Mouse (Mus musculus): Measurements from ENCODE around the gene Coasy. TPM values are rescaled to one million over a fixed set of nuclear protein-coding genes. Genes with fewer than 3 reads are reported as not detected.

The Coasy gene
- 53.2 and 56.6 TPM in 2 replicates for polyA plus RNA-seq (2012; rRNA removed)

GRCm38 (mm10) chr11:101082208-101083082 is at the start of gene Coasy:
Coasy (plus strand) TSS chr11:101082565.

GRCm38 (mm10) chr11:101069391-101070188 is 12.8 kb upstream of the Coasy start, which contains the start of gene Naglu:
Naglu (plus strand) TSS chr11:101070012.

GRCm38 (mm10) chr11:101078121-101078520 is 4.2 kb upstream of the Coasy start, which contains the start of gene Hsd17b1:
Hsd17b1 (plus strand) TSS chr11:101078411.

GRCm38 (mm10) chr11:101086756-101087681 is 4.7 kb downstream of the Coasy start, which contains the start of gene Mlx:
Mlx (plus strand) TSS chr11:101087277.

GRCm38 (mm10) chr11:101095314-101096024 is 13.1 kb downstream of the Coasy start, which contains the start of gene Psmc3ip:
Psmc3ip (minus strand) TSS chr11:101095436.

GRCm38 (mm10) chr11:101119761-101120544 is 37.6 kb downstream of the Coasy start, which contains the start of the genes Retreg3 and Tubg1:
Retreg3 (minus strand) TSS chr11:101119893.
Tubg1 (plus strand) TSS chr11:101119938.

Other genes with a start within 250 kb of the Coasy start
- gene Stat5b, start 231.8 kb upstream of the Coasy start, polyA plus RNA-seq (2012; rRNA removed) = 15.6 and 17.7 TPM in 2 replicates
- gene Stat5a, start 223.2 kb upstream of the Coasy start, polyA plus RNA-seq (2012; rRNA removed) = 1.7 and 2.7 TPM in 2 replicates
- 35.0 and 48.7 TPM in 2 replicates for gene Stat3, start 143.0 kb upstream of the Coasy start, polyA plus RNA-seq (2012; rRNA removed)
- 20.4 and 38.1 TPM in 2 replicates for gene Cavin1, start 111.7 kb upstream of the Coasy start, polyA plus RNA-seq (2012; rRNA removed)
- 146 and 170 TPM in 2 replicates for gene Atp6v0a1, start 73.1 kb upstream of the Coasy start, polyA plus RNA-seq (2012; rRNA removed)
- gene Naglu, start 12.6 kb upstream of the Coasy start, polyA plus RNA-seq (2012; rRNA removed) = 9.0 and 11.7 TPM in 2 replicates
- gene Hsd17b1, start 4.2 kb upstream of the Coasy start, polyA plus RNA-seq (2012; rRNA removed) = 0.57 and 0.60 TPM in 2 replicates
- 55.4 and 59.4 TPM in 2 replicates for gene Mlx, start 4.7 kb downstream of the Coasy start, polyA plus RNA-seq (2012; rRNA removed)
- gene Psmc3ip, start 12.9 kb downstream of the Coasy start, polyA plus RNA-seq (2012; rRNA removed) = 26.7 and 35.7 TPM in 2 replicates
- 61.6 and 65.4 TPM in 2 replicates for gene Retreg3, start 37.3 kb downstream of the Coasy start, polyA plus RNA-seq (2012; rRNA removed)
- 30.2 and 32.6 TPM in 2 replicates for gene Tubg1, start 37.4 kb downstream of the Coasy start, polyA plus RNA-seq (2012; rRNA removed)
- 25.1 and 25.6 TPM in 2 replicates for gene Tubg2, start 73.3 kb downstream of the Coasy start, polyA plus RNA-seq (2012; rRNA removed)
- gene Cntnap1, start 88.0 kb downstream of the Coasy start, polyA plus RNA-seq (2012; rRNA removed) = 3.3 and 5.1 TPM in 2 replicates
- 8.5 and 12.1 TPM in 2 replicates for gene Plekhh3, start 88.8 kb downstream of the Coasy start, polyA plus RNA-seq (2012; rRNA removed)
- gene Ccr10, start 92.9 kb downstream of the Coasy start, polyA plus RNA-seq (2012; rRNA removed) = 0.16 and 0.34 TPM in 2 replicates
- gene Ezh1, start 143.9 kb downstream of the Coasy start, polyA plus RNA-seq (2012; rRNA removed) = 27.4 and 32.0 TPM in 2 replicates
- 61.7 and 80.4 TPM in 2 replicates for gene Ramp2, start 163.5 kb downstream of the Coasy start, polyA plus RNA-seq (2012; rRNA removed)
- 67.6 and 69.5 TPM in 2 replicates for gene Vps25, start 171.1 kb downstream of the Coasy start, polyA plus RNA-seq (2012; rRNA removed)
- 5.1 and 10.7 TPM in 2 replicates for gene Wnk4, start 178.0 kb downstream of the Coasy start, polyA plus RNA-seq (2012; rRNA removed)
- 0.93 and 1.1 TPM in 2 replicates for gene Cntd1, start 196.4 kb downstream of the Coasy start, polyA plus RNA-seq (2012; rRNA removed)
- gene Coa3, start 196.5 kb downstream of the Coasy start, polyA plus RNA-seq (2012; rRNA removed) = 153 and 181 TPM in 2 replicates
- gene Becn1, start 219.7 kb downstream of the Coasy start, polyA plus RNA-seq (2012; rRNA removed) = 116 and 133 TPM in 2 replicates
- gene Psme3, start 233.6 kb downstream of the Coasy start, polyA plus RNA-seq (2012; rRNA removed) = 118 and 123 TPM in 2 replicates
- gene Aoc2, start 242.5 kb downstream of the Coasy start, polyA plus RNA-seq (2012; rRNA removed) = 9.5 and 10.2 TPM in 2 replicates
- 0.27 and 0.85 TPM in 2 replicates for gene Aoc3, start 248.0 kb downstream of the Coasy start, polyA plus RNA-seq (2012; rRNA removed)

Measured in central nervous system, embryonic 14 days (tissue).